Mouse (Mus musculus): ENCODE results near the gene Tet2. TPM values are rescaled to one million over a fixed set of nuclear protein-coding genes. Genes with fewer than 3 reads are reported as not detected.

Tet2 gene
- total RNA-seq, 2 experiments from 2014 or later, result 68.7 TPM

GRCm38 (mm10) chr3:133462485-133462884 lies 82.5 kb downstream of the Tet2 start:
- no peak for ATAC-seq (ENCODE audit: poor library complexity, severe bottlenecking)

- ATAC-seq (ENCODE audit: poor library complexity, severe bottlenecking), result no peak
Measured at GRCm38 (mm10) chr3:133462059-133462458, 82.9 kb downstream of the Tet2 start.

- no peak for ATAC-seq (ENCODE audit: poor library complexity, severe bottlenecking)
Measured at GRCm38 (mm10) chr3:133459174-133459573, 85.8 kb downstream of the Tet2 start.

- no peak for ATAC-seq (ENCODE audit: poor library complexity, severe bottlenecking)
Measured at GRCm38 (mm10) chr3:133453896-133454295, 91.0 kb downstream of the Tet2 start.

GRCm38 (mm10) chr3:133436919-133437320 lies 108.0 kb downstream of the Tet2 start:
- peak; percentile 37 for ATAC-seq (ENCODE audit: poor library complexity, severe bottlenecking)

GRCm38 (mm10) chr3:133436279-133436860 lies 108.6 kb downstream of the Tet2 start:
- peak; percentile 92 for ATAC-seq (ENCODE audit: poor library complexity, severe bottlenecking)

- peak; percentile 24 for ATAC-seq (ENCODE audit: poor library complexity, severe bottlenecking)
Measured at GRCm38 (mm10) chr3:133435774-133436148, 109.2 kb downstream of the Tet2 start.

GRCm38 (mm10) chr3:133435141-133435773 lies 109.7 kb downstream of the Tet2 start:
- ATAC-seq (ENCODE audit: poor library complexity, severe bottlenecking), result no peak

- ATAC-seq (ENCODE audit: poor library complexity, severe bottlenecking), result no peak
Measured at GRCm38 (mm10) chr3:133429394-133430173, 115.4 kb downstream of the Tet2 start.

- no peak for ATAC-seq (ENCODE audit: poor library complexity, severe bottlenecking)
Measured at GRCm38 (mm10) chr3:133428003-133428402, 116.9 kb downstream of the Tet2 start.

- ATAC-seq (ENCODE audit: poor library complexity, severe bottlenecking), result no peak
Measured at GRCm38 (mm10) chr3:133423073-133423472, 121.9 kb downstream of the Tet2 start.

GRCm38 (mm10) chr3:133414747-133415146 lies 130.2 kb downstream of the Tet2 start:
- no peak for ATAC-seq (ENCODE audit: poor library complexity, severe bottlenecking)

Other genes starting within 250 kb of the Tet2 start
- 41.6 and 47.2 TPM in 2 replicates for gene Ppa2, start 235.0 kb downstream of the Tet2 start, total RNA-seq (2015)
- gene Ppa2, start 235.0 kb downstream of the Tet2 start, total RNA-seq (2017), result 38.1 and 43.8 TPM in 2 replicates